Mouse (Mus musculus) heart, adult 8-10 months (tissue): ENCODE data around the gene Gkn3. TPM values are rescaled to one million over a fixed set of nuclear protein-coding genes. Genes with fewer than 3 reads are reported as not detected.

Experiments
- DNase-seq: peaks from one replicate; pipeline ENCODE4 v3.0.0; 2022; ENCODE audit warnings: low spot score
- total RNA-seq, 4 experiments: library from RNA; stranded (reverse); gene quantifications; 2 replicates each; pipeline ENCODE4 v1.2.4; 2022

Gkn3 gene
- total RNA-seq, 4 experiments from 2014 or later: 0.53 to 2.5 (median 1.5) TPM

DNA sequence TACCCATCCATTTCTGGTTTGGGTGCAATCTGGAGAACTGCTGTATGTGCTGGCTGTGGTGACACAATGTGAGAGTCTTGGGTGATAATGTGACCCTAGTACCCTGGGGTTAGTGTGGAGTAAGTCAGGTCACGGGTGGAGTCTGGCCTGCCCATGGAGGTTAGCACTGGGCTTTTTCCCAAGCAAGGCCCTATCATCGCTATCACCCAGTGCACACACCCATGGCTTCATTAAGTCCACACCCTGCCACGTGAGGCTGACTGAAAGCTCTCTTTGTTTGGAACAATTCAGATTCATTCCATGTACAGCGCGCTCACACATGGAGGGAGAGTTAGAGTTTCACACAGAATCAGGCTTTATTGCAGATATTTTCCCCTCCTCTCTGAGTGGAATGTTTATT, 34.3 kb downstream of the Gkn3 start:
- DNase-seq: no peak

DNA sequence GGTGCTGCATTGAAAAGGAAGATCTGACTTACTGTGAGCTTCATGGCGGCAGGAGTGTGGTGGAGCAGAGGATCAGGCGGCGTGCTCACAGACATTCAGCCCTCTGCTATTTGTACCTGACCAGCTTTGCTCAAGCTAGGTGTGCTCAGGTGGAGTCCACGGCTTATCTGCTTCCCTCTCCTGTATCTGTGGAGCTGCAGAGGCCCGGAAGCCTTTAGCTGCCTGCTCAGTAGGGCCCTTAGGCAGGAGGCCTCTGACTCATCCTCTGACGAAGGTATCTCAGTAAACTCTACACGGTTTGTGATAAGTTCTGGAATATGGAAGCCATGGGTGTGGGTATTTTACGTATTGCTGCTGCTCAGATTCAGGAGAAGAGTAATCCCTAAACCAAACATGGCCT, 37.9 kb downstream of the Gkn3 start, which contains the start of gene Gkn1:
Gene Gkn1, minus strand, starts transcription at position 114 of the 400 bp plus-strand sequence.
- no peak for DNase-seq

DNA sequence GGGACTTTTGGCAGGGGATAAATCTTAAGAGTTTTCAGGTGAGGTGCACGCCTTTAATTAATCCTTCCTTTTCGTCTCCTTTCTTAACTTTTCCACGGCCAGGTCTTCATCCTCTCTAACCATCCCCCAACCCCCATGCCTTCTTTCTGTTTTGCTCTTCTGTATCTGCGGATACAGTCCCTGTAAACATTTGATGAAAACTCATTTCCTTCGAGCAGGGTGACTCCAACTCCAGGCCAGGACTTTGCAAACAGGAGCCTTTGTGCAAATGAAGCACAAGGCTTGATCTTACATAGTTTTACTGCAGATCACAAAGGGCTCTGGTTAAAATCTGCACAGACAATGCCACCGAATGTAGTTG, 52.8 kb downstream of the Gkn3 start:
- no peak for DNase-seq

DNA sequence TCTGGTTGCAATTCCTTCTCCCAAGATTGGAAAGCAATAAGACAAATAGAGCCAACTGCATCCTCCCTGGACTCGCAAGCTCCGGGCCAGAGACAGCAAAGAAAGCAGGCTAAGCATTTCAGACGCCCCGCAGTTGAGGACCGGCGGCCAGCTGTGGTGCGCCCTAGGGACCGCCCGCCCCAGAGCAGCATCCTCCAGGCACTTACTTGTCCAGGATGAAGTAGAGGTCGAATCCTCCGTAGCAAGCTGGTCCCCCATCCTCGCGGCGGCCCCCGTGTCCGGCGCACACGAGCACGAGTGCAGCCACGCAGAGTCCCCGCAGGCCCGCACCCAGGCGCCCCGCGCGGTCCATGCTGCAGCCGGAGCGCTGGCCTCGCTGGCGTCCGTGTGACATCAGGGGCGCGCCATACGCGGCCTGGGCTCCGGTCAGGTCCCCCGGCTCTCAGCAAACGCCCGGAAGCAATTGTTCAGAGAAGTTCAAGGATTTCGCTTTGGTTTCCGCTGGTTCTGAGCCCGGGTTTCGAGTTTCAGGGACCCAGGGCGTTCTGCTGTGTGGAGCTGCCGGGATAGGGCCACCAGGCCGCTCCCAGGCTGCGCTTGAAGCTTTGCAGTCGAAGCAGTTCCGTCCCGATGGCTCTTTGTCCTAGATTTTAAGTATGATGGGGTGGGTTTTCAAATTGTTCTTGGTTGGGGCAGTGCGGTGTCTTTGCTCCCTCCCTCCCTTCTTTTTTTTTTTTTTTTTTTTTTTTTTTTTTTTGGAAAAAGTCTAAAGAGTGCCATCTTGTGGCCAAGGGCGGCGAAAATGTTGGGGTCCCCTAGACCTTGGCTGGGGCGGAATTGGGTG, 53.4 kb downstream of the Gkn3 start, which contains the start of gene Antxr1:
Gene Antxr1, minus strand, starts transcription at position 731 of the 844 bp plus-strand sequence.
- peak; percentile 41 for DNase-seq

GRCm38 (mm10) chr6:87334361-87335090, 54.2 kb downstream of the Gkn3 start:
- DNase-seq: no peak

Other genes with a start within 250 kb of the Gkn3 start
- 1 to 10 TPM; 5.6 to 6.6 (median 6.0) TPM for gene Antxr1, start 53.1 kb downstream of the Gkn3 start, total RNA-seq
- gene Gkn1, start 38.0 kb downstream of the Gkn3 start, total RNA-seq: not detected
- not detected for gene Gkn2, start 15.6 kb downstream of the Gkn3 start, total RNA-seq
- gene Bmp10, start 40.1 kb upstream of the Gkn3 start, total RNA-seq: 10 to 100 TPM; 20.9 to 75.6 (median 50.9) TPM
- 1 to 10 TPM; 2.4 to 3.6 (median 2.9) TPM for gene Arhgap25, start 144.3 kb upstream of the Gkn3 start, total RNA-seq
- under 1 TPM; 0.62 to 0.68 (median 0.66) TPM for gene Prokr1, start 201.8 kb upstream of the Gkn3 start, total RNA-seq